Mouse (Mus musculus) myocyte (in vitro differentiated cells): ENCODE results near the gene Gpr183.

Experiments used
- MAX ChIP-seq: IDR thresholded peaks from one replicate; pipeline ENCODE4 v1.6.1; 2011; ENCODE audit warnings: low read depth, mild to moderate bottlenecking, control low read depth
- MYOD1 ChIP-seq, 3 experiments: IDR thresholded peaks; one replicate each; pipeline ENCODE4 v1.6.1; 2011; ENCODE audit warnings: control low read depth in 2 of 3, low read depth in 2 of 3, mild to moderate bottlenecking in 2 of 3, moderate library complexity in 1 of 3; ENCODE audit not compliant: insufficient read length in 2 of 3, control insufficient read depth in 1 of 3
- POLR2A ChIP-seq: IDR thresholded peaks from one replicate; pipeline ENCODE4 v1.6.1; 2011; ENCODE audit warnings: low read depth, mild to moderate bottlenecking, control low read depth, moderate library complexity; ENCODE audit not compliant: insufficient read length
- TCF12 ChIP-seq: IDR thresholded peaks from one replicate; pipeline ENCODE4 v1.6.1; 2011; ENCODE audit warnings: mild to moderate bottlenecking, control low read depth; ENCODE audit not compliant: poor library complexity, insufficient read depth, severe bottlenecking
- TCF3 ChIP-seq: IDR thresholded peaks from one replicate; pipeline ENCODE4 v1.6.1; 2011; ENCODE audit warnings: low read depth, control low read depth; ENCODE audit not compliant: insufficient read length
- USF1 ChIP-seq: IDR thresholded peaks from one replicate; pipeline ENCODE4 v1.6.1; 2011; ENCODE audit warnings: low read depth, mild to moderate bottlenecking, control low read depth, moderate library complexity

- TF ChIP-seq POLR2A (no peak), MAX (no peak), MYOD1 (IDR thresholded peaks at IDR 0.05; ENCODE audit: control insufficient read depth in 1 of 3, insufficient read length in 2 of 3, low read depth in 2 of 3) (no peak), TCF12 (no peak), TCF3 (no peak), USF1 (no peak)
Measured at GRCm38 (mm10) chr14:121949436-121949835, 15.6 kb downstream of the Gpr183 start.
